Comparison of ENCODE assay signal across 8 mouse cellular contexts in the genomic region with DNA sequence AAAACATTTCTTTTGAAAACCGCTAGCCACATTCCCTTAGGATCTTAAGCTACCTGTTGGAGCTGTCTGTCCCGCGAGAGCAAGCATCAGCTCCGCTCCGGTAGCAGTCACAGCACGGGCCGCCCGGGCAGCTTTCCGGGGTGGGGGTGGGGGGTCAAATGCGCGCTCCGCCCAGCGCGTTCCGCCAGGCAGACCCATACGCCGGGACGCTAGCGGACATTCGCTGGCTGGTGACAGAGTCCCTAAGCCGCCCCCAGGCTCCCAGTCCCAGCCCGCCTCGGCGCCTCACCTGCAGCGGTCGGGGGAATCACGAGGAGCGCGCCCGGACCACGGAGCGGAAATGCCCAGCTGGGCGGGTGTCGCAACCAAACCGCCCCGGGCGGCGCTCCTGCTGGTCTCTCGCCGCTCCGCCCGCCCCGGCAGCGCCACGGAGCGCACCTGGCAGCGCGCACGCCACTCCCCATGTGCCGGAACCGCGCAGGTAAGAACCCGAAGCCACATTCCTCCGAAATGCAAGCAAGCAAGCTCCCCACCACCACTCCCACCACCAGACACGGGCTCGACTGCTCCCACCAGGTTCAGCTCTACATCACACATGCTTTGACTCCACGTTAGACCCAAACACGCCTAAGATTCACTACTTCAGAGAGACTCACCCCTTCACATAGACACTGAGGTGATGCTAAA. TPM values are rescaled to one million over a fixed set of nuclear protein-coding genes. Genes with fewer than 3 reads are reported as not detected.
DNase-seq lines count a peak whose midpoint lies in the region; ATAC-seq lines count a peak whose summit lies in the region.

No protein-coding gene starts in this region.

- DNase-seq in adrenal gland, adult 18-20 months (ENCODE audit: low spot score in 2 of 2): peak; percentile 65 to 72
- peak; percentile 65 for DNase-seq in embryo, embryonic 10.5 days (ENCODE audit: low spot score)
- DNase-seq in gastrocnemius, postnatal 14 days: peak; percentile 56
- peak; percentile 71 to 78 for DNase-seq in left cerebral cortex, postnatal 36 days (ENCODE audit: low spot score in 2 of 2)
- DNase-seq in mesoderm, embryonic 11.5 days (ENCODE audit: low read depth, low spot score): peak; percentile 49
- DNase-seq in right cerebral cortex, postnatal 36 days (ENCODE audit: low spot score in 2 of 2): peak; percentile 29 to 34

- intact Hi-C loops in gastrocnemius, postnatal 14 days (cut with DNase I; ENCODE audit: low total_unique reads): no loop called here
- intact Hi-C loops in left cerebral cortex, postnatal 36 days (cut with DNase I): no loop called here

- ATAC-seq in inflammation-experienced regulatory T-cells, adult 6 months: peak; percentile 63
- no peak for ATAC-seq in monocyte, adult 5-6 weeks (replicated peaks; ENCODE audit: insufficient number of reproducible peaks, low FRiP score, low TSS enrichment, poor library complexity, severe bottlenecking)

RNA-seq across cellular contexts. Expression of gene Ggact, which starts 0.6 kb away (rescaled TPM):
- total RNA-seq in adrenal gland, adult 18-20 months (2021): 10 to 100 TPM; 41.6 to 52.9 TPM
- 10 to 100 TPM; 11.8 to 12.5 TPM for total RNA-seq in gastrocnemius, postnatal 14 days (2021)
- 10 to 100 TPM; 16.8 to 36.1 (median 27.9) TPM for polyA plus RNA-seq in inflammation-experienced regulatory T-cells, adult 6 months (2017; shearing (Covaris generic))
- total RNA-seq in left cerebral cortex, postnatal 36 days (2021): 10 to 100 TPM; 28.8 to 32.1 TPM
- 0.75 to 6.5 TPM (median 5.6 TPM) in 3 replicates for total RNA-seq in monocyte, adult 5-6 weeks (2017)
